Mouse (Mus musculus) MEL (cell line): ENCODE measurements around the gene Sgtb. TPM values are rescaled to one million over a fixed set of nuclear protein-coding genes. Genes with fewer than 3 reads are reported as not detected.

ENCODE experiments used
- DNase-seq: peaks from one replicate; pipeline ENCODE4 v3.0.0; 2011; ENCODE audit warnings: low read depth, low spot score
- H3K27ac ChIP-seq: 2 replicates; pipeline ENCODE4 v1.5.1; 2012; ENCODE audit warnings: low read depth, mild to moderate bottlenecking, control low read depth, low read length, moderate library complexity; ENCODE audit not compliant: control insufficient read depth
- H3K27me3 ChIP-seq, 2 experiments: fragments of 150-350 bp in 1 of 2; sonication (generic) in 1 of 2; 2 replicates each; pipeline ENCODE4 v1.6.1; 2012; ENCODE audit warnings: low read length in 2 of 2, mild to moderate bottlenecking in 2 of 2, improper control_type of control experiment in 1 of 2, moderate library complexity in 1 of 2; ENCODE audit not compliant: insufficient read depth in 2 of 2, control insufficient read depth in 1 of 2
- H3K36me3 ChIP-seq, 2 experiments: 2 replicates each; pipeline ENCODE4 v1.6.1; 2012 to 2014; ENCODE audit warnings: low read length in 2 of 2, improper control_type of control experiment in 1 of 2, inconsistent platforms in 1 of 2, mild to moderate bottlenecking in 1 of 2; ENCODE audit not compliant: insufficient read depth in 2 of 2, control insufficient read depth in 1 of 2
- H3K4me1 ChIP-seq, 2 experiments: fragments of 150-350 bp in 1 of 2; sonication (generic) in 1 of 2; 2 replicates each; pipeline ENCODE4 v1.6.1; 2012; ENCODE audit warnings: low read length in 2 of 2, improper control_type of control experiment in 1 of 2, mild to moderate bottlenecking in 1 of 2; ENCODE audit not compliant: insufficient read depth in 2 of 2, control insufficient read depth in 1 of 2
- H3K4me3 ChIP-seq, 2 experiments: fragments of 150-350 bp in 1 of 2; sonication (generic) in 1 of 2; 2 replicates each; pipeline ENCODE4 v1.5.1; 2012; ENCODE audit warnings: low read depth in 2 of 2, low read length in 2 of 2, mild to moderate bottlenecking in 2 of 2, moderate library complexity in 2 of 2, control low read depth in 1 of 2, improper control_type of control experiment in 1 of 2; ENCODE audit not compliant: control insufficient read depth in 1 of 2, insufficient read depth in 1 of 2
- H3K79me2 ChIP-seq: 2 replicates; pipeline ENCODE4 v1.6.1; 2012; ENCODE audit warnings: mild to moderate bottlenecking, low read length, moderate library complexity; ENCODE audit not compliant: control insufficient read depth, poor library complexity, insufficient read depth
- H3K9ac ChIP-seq: 2 replicates; pipeline ENCODE4 v1.6.1; 2012; ENCODE audit warnings: low read depth, mild to moderate bottlenecking, control low read depth, low read length, moderate library complexity; ENCODE audit not compliant: control insufficient read depth, poor library complexity, severe bottlenecking
- H3K9me3 ChIP-seq: fragments of 150-350 bp; sonication (generic); replicated peaks from 2 replicates; pipeline ENCODE4 v1.6.1; 2012; ENCODE audit warnings: mild to moderate bottlenecking, low read length, improper control_type of control experiment, moderate library complexity; ENCODE audit not compliant: insufficient read depth
- BHLHE40 ChIP-seq: IDR thresholded peaks from 2 replicates; pipeline ENCODE4 v1.6.1; 2012; ENCODE audit warnings: low read depth, mild to moderate bottlenecking, inconsistent platforms, low read length, improper control_type of control experiment, borderline replicate concordance
- CHD2 ChIP-seq: IDR thresholded peaks from 2 replicates; pipeline ENCODE4 v1.6.1; 2011; ENCODE audit warnings: low read length, improper control_type of control experiment
- HCFC1 ChIP-seq: IDR thresholded peaks from 2 replicates; pipeline ENCODE4 v1.6.1; 2012; ENCODE audit warnings: low read depth, mild to moderate bottlenecking, inconsistent platforms, low read length, improper control_type of control experiment, moderate library complexity
- JUND ChIP-seq: IDR thresholded peaks from 2 replicates; pipeline ENCODE4 v1.6.1; 2011; ENCODE audit warnings: low read depth, mild to moderate bottlenecking, improper control_type of control experiment, low read length
- MAX ChIP-seq: IDR thresholded peaks from 2 replicates; pipeline ENCODE4 v1.6.1; 2011; ENCODE audit warnings: low read length, improper control_type of control experiment
- MEF2A ChIP-seq: IDR thresholded peaks from 2 replicates; pipeline ENCODE4 v1.6.1; 2014; ENCODE audit warnings: low read depth, mild to moderate bottlenecking, inconsistent platforms, low read length, improper control_type of control experiment; ENCODE audit not compliant: poor library complexity, insufficient replicate concordance, severe bottlenecking; ENCODE audit errors: extremely low read depth
- RCOR1 ChIP-seq: IDR thresholded peaks from 2 replicates; pipeline ENCODE4 v1.6.1; 2012; ENCODE audit warnings: low read depth, mild to moderate bottlenecking, inconsistent platforms, low read length, improper control_type of control experiment
- SIN3A ChIP-seq: IDR thresholded peaks from 2 replicates; pipeline ENCODE4 v1.6.1; 2012; ENCODE audit warnings: low read length, improper control_type of control experiment, inconsistent platforms
- USF1 ChIP-seq: IDR thresholded peaks from 2 replicates; pipeline ENCODE4 v1.6.1; 2014; ENCODE audit warnings: low read depth, mild to moderate bottlenecking, inconsistent platforms, low read length, improper control_type of control experiment, moderate library complexity
- ZC3H11A ChIP-seq: IDR thresholded peaks from 2 replicates; pipeline ENCODE4 v1.6.1; 2012; ENCODE audit warnings: low read depth, mild to moderate bottlenecking, inconsistent platforms, low read length, improper control_type of control experiment
- polyA plus RNA-seq, 2 experiments: library from polyadenylated mRNA; stranded (reverse) in 1 of 2; unstranded in 1 of 2; fragments of >175 nt in 1 of 2; fragments of >200 nt in 1 of 2; gene quantifications; 2 replicates each; pipeline versions ENCODE4 v1.2.1 to v1.2.4; 2012; ENCODE audit warnings: low replicate concordance in 2 of 2, low read depth in 1 of 2; ENCODE audit not compliant: insufficient read length in 2 of 2, insufficient read depth in 1 of 2, missing spikeins in 1 of 2
- total RNA-seq: library from RNA; depleted of rRNA; stranded (reverse); fragments of 300-350 nt; gene quantifications from 2 replicates; pipeline ENCODE4 v1.2.3, GENCODE M21; 2012; rRNA removed

Gene Sgtb
- total and polyA plus RNA-seq, 3 experiments = 0.11 TPM; not detected in 2

DNA sequence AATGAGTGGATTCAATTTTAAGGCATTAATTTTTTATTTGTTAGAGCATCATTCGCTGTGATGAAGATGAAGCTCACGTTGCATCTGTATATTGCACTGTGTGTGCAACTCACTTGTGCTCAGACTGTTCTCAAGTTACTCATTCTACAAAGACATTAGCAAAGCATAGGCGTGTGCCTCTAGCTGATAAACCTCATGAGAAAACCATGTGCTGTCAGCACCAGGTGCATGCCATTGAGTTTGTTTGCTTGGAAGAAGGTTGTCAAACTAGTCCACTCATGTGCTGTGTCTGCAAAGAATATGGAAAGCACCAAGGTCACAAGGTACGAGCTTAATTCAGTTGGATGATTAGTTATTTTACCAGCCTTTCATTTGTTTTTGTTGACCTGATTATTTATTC is 77.8 kb downstream of the Sgtb start:
- TF ChIP-seq CHD2 = no peak
- no peak for TF ChIP-seq RCOR1
- TF ChIP-seq USF1 = no peak
- TF ChIP-seq HCFC1 = no peak
- TF ChIP-seq MAX = no peak
- TF ChIP-seq SIN3A = no peak
- no peak for TF ChIP-seq ZC3H11A
- TF ChIP-seq JUND = no peak
- TF ChIP-seq BHLHE40 = no peak
- no peak for TF ChIP-seq MEF2A
- no peak overlapping the region for H3K9ac ChIP-seq
- DNase-seq = no peak

More for the DNA sequence above, 77.8 kb downstream of the Sgtb start:
- Histone ChIP-seq H3K4me3 (no peak overlapping the region), H3K27ac (no peak overlapping the region), H3K36me3 (peaks cover 0 to 4% of the 10 kb centered on the region in 2 experiments; a peak in 2 of 4 replicates), H3K9me3 (no peaks in the 10 kb centered on the region), H3K79me2 (no peaks in the 10 kb centered on the region), H3K4me1 (no peaks in the 10 kb centered on the region), H3K27me3 (no peaks in the 10 kb centered on the region)

Other genes with a start within 250 kb of the Sgtb start
- 15.2 and 20.8 TPM in 2 replicates for gene Erbin, start 189.2 kb upstream of the Sgtb start, total RNA-seq
- 10 to 100 TPM in 1 of 2 experiments, not detected in 1; 18.6 TPM for gene Erbin, start 189.2 kb upstream of the Sgtb start, polyA plus RNA-seq
- gene Nln, start 127 bp upstream of the Sgtb start, total RNA-seq = 14.2 and 15.4 TPM in 2 replicates
- 100 to 1,000 TPM in 1 of 2 experiments, 10 to 100 TPM in 1; 16.1 to 229 TPM for gene Nln, start 127 bp upstream of the Sgtb start, polyA plus RNA-seq
- gene Trappc13, start 68.7 kb downstream of the Sgtb start, total RNA-seq = 33.4 and 33.5 TPM in 2 replicates
- 10 to 100 TPM in 1 of 2 experiments, not detected in 1; 28.3 TPM for gene Trappc13, start 68.7 kb downstream of the Sgtb start, polyA plus RNA-seq
- 8.5 and 8.6 TPM in 2 replicates for gene Trim23, start 69.1 kb downstream of the Sgtb start, total RNA-seq
- gene Trim23, start 69.1 kb downstream of the Sgtb start, polyA plus RNA-seq = 1 to 10 TPM in 1 of 2 experiments, not detected in 1; 5.8 TPM
- gene Cenpk, start 118.9 kb downstream of the Sgtb start, total RNA-seq = 18.5 and 20.3 TPM in 2 replicates
- 100 to 1,000 TPM in 1 of 2 experiments, 1 to 10 TPM in 1; 8.9 to 408 TPM for gene Cenpk, start 118.9 kb downstream of the Sgtb start, polyA plus RNA-seq
- 16.2 and 17.1 TPM in 2 replicates for gene Ppwd1, start 119.1 kb downstream of the Sgtb start, total RNA-seq
- gene Ppwd1, start 119.1 kb downstream of the Sgtb start, polyA plus RNA-seq = 10 to 100 TPM in 1 of 2 experiments, not detected in 1; 16.0 TPM
- gene Adamts6, start 178.1 kb downstream of the Sgtb start, total RNA-seq = 0.03 and 0.08 TPM in 2 replicates
- gene Adamts6, start 178.1 kb downstream of the Sgtb start, polyA plus RNA-seq = under 1 TPM in 1 of 2 experiments, not detected in 1; 0.03 TPM